Mouse (Mus musculus): ENCODE data around the gene Lactbl1.
A peak's percentile ranks its signal among the peaks of the same experiment; 100 is the strongest.

Lactbl1 gene

DNA sequence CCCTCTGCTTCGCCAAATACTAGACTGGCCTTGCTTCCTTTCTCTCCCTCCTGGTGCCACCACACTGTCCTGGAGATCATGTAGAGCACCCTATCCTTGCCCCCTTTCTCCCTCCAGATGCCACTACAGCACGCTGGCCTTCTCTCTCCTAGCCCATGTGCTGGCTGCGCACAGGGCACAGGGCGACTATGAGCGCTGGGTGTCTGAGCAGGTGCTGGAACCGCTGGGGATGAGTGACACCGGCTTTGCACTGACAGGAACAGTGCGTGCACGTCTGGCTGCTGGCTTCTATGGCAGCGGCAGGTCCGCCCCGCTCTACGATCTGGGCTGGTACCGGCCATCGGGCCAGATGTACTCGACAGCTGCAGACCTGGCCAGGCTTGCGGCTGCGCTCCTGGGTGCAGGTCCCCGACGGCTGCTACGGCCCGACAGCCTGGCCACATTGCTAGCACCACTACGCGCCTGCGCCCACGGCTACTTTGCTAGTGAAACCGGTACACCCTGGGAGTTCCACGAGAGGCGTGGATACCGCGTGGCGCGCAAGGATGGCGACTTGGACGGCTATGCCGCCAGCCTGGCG lies 14.7 kb downstream of the Lactbl1 start:
- no peak for DNase-seq (ENCODE audit: low spot score)

DNA sequence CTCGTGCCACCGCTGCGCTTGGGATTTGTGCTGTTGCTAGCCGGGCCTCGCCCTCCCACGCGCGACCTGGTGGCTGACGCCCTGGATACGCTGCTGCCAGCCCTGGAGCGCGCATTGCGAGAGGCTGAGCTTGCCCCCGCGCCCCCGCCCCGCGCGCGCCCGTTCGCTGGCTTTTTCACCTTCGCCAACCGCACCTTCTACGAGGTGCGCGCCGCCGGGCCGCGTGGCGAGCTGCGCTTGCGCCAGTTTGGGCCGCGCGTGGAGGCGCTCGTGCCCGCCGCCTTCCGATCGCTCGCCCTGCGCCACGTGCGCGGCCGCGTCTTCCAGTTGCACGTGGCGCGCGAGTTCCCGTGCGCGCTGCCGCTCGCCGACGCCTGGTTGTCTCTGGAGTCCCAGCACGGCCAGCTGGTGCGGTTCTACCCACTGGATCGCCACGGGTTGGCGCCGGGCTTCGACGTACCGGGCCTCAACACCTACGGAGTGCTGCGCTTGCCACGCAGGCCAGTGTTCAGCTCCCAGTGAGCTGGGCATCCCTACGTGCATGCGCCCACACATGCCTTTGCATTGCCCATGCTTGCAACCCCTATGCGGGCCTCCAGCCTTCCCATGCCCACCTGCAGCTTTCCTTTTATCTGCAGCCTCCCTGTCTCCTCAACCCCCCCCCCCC lies 15.3 kb downstream of the Lactbl1 start:
- no peak for DNase-seq (ENCODE audit: low spot score)

DNA sequence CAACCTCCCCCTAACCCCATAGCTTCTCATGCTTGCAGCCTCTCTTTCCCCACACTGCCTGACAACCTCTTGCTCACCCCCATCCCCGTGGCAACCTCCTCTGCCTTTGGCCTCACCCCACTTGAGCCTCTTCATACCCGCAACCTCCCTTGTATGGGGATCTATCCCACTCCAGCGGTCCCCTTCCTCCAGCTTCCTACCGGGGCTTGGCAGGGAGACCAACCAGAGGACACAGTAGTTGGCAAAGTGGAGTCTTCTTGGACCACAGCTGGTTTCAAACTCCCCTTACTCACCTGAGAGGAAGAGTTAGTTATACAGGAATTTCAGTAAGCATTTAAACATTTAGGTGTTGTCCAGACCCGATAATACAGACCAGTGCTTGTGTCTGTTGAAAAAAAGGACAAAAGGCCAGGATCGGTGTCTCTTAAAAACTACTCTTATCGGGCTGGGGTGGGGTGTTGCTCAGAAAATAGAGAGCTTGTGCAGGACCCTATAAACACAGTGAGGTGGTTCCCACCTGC lies 15.9 kb downstream of the Lactbl1 start:
- no peak for DNase-seq (ENCODE audit: low spot score)

DNA sequence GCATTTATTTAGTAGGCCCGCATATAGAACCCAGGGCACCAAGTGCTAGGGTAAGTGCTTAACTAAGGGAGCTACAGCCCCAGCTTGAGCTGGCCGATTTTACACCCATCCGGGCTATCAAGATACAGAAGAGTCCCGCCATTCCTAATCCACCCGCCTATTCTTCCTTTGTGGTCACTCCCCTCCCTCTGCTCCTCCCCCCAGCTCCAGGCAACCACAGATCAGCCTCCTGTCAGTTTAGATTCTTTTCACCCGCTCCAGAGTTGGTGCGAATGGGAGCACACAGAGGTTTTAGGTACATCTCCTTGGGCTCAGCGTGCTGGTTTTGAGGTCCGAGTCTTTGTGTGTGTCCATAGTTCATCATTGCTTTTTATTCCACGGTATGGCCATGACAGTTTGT lies 16.5 kb downstream of the Lactbl1 start:
- DNase-seq (ENCODE audit: low spot score): no peak

DNA sequence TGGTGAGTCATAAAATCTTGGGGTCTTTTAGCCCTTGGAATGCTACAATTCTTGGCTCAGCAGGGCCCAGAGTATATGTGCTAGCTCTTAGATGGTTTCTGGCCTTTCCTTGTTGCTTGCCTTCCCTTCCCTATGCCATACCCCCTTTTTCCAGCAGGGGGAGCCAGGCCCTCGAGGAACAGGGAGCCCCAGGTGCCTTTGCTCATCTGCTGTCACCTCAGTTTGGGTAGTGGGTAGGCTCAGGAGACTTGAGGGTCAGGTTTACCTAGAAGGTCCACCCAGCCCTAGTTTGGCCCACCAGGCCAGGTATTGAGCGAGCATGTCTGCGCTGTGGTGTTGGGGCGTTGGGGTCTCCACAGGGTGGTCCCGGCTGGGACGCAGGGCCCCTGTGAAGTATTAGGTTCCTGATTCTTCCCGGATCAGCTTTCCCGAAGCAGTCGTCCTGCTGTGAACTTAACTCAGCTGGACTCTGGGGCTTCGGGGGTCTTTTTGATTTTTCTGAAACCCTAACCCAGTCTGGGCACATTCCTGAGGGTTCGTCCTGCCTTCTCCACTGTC lies 26.6 kb downstream of the Lactbl1 start:
- peak; percentile 62 for DNase-seq (ENCODE audit: low spot score)

DNA sequence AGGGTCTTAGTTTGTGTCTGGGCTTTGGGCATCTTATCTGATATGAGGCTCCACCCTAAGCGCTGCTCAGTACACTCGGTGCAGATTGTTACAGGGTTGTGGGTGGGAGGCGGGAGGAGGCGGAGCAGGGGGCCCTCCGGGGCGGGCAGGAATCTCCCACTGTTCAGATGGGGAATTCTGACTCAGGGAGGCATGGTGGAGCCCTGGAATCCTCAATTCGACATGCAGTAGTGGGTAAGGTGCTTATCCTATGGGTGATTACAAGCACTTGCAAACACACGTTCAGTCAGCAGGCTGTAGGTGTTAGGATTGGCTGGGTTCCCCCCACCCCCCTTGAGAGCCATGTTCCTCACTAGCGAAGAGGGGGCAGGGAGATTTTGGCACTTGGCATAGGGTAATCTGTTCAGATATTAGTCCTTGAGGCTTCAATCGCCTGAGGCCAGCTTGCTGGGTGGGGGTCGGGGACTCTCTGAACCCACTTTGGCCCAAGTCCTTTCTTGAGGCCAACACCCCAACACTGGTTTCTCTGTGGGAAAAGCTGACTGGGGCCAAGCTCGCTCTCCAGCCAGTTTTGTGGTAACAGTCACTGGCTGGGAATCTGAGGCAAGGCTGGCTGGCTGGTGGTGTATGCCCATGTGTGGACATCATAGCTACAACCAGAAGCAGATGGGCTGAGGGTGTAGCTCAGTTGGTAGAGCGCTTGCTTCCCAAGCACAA lies 27.2 kb downstream of the Lactbl1 start:
- no peak for DNase-seq (ENCODE audit: low spot score)

DNA sequence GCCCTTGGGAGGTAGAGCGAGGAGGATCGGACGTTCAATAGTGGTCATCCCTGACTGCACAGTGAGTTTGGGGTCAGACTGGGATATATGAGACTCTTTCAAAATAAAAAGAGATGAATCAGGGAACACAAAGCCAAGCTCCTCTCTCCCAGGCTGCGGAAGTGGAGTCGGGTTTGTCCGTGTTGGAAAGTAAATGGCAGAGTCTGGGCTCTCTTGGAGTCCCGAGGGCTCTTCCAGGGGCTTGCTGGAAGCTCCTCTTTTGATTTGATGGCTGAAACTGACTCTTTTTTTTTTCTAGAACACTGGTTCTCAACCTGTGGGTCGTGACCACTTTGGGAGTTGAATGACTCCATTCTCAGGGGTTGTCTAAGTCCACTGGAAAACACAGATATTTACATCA lies 27.8 kb downstream of the Lactbl1 start:
- DNase-seq (ENCODE audit: low spot score): no peak

DNA sequence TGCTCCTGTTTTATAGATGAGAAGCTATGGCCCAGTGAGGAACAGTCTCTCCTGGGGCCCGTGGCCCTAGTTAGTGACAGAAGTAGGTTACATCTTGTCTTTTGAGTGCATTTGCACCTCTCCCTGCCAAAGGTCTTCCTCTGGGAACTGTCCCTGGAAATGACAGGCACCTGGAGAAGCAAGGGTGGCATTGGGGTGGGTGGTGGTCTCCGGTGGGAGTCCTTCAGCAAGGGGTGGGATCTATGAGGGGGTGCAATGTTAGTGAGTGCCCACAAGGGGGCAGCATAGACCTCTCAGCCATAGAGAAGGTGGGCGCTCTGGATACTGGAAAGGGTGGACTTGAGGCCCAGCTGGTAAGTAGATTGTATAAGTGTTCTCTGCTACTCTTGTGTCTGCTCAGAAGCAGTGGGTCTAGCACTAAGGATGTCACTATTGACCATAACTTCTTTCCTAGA lies 29.0 kb downstream of the Lactbl1 start:
- DNase-seq (ENCODE audit: low spot score): no peak

DNA sequence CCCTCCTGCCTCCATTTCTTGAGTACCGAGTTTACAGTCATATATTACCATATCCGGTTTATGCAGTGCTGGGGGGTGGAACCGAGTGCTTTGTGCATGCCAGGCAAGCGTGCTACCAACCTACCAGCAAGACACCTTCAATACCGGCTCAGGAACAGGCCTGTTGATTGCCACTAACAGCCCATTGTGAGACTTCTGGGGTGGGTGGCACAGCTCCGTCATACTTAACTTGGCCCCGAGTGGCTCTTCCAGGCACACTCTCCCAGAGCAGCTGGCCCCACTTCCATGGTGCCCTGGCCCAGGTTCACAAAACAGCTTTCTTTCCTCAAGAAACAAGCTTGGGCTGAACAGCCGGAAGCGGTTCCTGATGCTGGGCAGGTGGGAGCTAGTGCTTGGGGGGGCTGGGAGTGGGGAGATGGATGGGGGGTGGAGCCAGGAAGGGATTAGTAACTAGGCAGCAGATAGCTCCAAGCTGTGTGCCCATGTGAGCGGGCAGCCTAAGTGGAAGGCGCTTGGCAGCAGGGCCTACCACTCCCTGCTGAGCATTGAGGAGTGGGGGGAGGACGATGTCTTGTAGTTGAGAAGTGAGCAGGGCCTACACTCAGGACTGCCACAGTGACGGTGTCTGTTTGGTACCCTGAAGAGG lies 29.6 kb downstream of the Lactbl1 start:
- no peak for DNase-seq (ENCODE audit: low spot score)

DNA sequence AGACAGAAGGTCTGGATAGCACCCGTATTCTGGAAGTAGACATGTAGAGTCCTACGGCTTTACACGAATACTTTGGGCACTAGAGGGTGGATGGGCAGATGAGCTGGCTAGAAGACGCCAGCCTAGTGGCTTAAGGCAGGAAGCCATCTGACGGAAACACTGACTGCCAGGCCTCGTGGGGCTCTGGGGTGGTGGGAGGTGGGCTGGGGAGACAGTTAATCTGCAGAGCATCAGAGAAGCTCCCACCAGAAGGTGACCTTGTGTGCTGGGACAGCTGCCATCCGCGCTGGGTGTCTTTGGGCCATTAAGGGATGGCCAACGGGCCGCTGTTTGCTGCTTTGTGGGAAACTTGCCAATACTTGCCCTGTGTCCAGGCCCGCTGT lies 30.1 kb downstream of the Lactbl1 start:
- DNase-seq (ENCODE audit: low spot score): no peak

DNA sequence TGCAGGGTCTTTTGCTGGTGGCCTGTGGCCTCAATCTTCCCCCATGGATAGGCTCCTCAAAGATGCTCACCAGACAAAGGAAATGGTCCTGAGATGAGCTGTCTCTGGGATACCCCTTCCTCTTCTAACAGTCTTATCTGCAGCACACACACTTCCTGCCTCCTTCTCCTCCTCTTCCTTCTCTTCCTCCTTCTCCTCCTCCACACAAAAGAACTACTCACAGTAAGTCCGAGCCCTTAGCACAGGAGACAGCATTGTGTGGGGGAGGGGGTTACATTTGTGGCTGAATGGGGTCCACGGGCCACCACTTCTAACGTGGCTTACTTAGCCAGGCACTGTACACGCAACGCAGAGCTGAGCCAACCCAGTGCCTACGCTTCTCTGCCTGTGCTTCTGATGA lies 30.6 kb downstream of the Lactbl1 start:
- no peak for DNase-seq (ENCODE audit: low spot score)

DNA sequence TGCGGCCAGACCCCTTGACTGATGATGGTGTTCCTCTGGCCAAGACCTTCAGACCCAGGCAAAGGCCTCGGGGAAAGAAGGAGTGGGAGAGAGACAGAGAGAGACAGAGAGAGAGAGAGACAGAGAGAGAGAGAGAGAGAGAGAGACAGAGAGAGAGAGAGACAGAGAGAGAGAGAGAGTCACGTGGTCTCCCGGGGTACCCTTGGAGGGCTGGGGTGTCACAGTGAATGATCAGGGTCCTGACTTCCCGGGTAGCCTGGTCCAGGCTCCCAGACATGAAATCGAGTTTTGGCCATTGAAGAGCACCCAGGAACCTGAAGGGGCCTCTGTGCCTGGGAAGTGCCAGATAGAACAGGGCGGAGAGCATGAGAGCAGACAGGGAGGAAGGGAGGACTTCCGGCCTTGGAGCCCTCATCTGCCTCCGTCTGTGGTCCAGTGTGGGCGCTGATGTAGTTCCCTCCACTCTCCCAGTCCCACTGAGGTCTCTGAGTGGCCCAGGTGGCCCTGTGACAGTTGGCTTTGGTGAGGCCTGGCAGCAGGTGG lies 31.3 kb downstream of the Lactbl1 start:
- no peak for DNase-seq (ENCODE audit: low spot score)

DNA sequence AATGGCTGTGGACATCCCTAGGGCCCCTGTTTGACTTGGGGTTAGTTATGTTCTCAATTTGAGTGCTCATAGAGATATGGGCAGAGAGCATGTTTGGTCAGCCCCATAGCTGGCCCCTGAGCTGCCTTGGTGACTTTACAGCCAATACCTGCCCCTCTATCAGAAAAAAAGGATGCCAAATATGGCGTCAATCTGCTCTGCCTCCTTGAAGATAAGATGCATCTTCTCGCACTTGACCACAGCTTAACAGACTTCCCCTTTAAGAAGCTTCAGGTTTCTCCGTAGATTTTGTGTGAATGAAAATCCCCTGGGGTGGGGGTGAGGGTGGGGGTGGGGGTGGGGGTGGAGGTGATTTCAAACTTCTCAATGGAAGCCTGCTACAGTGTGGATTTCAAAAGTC lies 35.5 kb downstream of the Lactbl1 start:
- no peak for DNase-seq (ENCODE audit: low spot score)

DNA sequence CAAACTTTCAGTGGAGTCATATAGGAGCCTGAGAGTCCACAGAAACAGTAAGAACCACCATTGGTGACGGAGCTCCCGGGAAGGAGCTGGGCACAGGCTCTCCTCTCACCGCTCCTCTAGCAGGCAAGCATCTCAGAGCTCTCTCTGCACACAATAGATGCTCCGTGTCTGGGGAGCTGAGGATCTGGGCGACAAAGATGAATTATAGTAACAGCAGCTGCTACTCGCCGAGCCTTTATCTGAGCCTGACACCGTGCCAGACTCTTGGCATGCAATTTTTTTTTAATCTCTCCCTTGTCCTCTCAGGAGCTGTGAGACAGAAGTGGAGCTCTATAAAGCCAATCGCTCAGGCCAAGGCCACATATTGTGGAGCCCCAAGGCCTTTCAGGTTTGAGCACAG lies 42.6 kb downstream of the Lactbl1 start:
- DNase-seq (ENCODE audit: low spot score): no peak

DNA sequence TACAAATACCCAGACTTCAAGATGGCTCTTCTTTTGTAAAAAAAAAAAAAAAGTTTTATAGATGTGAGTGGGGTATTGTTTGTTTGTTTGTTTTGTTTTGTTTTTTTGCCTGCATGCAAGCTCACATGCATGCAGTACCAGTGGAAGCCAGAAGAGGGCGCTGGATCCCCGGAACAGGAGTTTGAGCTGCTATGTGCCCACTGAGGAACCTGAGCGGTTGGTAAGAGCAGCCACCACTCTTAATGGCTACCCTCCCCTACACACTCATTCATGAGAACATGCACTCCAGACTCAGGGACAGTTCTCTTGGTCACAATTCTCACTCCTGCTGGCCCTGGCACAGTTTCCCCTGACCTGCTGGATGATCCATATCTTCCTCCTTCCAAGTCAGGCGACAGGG lies 43.6 kb downstream of the Lactbl1 start:
- no peak for DNase-seq (ENCODE audit: low spot score)

DNA sequence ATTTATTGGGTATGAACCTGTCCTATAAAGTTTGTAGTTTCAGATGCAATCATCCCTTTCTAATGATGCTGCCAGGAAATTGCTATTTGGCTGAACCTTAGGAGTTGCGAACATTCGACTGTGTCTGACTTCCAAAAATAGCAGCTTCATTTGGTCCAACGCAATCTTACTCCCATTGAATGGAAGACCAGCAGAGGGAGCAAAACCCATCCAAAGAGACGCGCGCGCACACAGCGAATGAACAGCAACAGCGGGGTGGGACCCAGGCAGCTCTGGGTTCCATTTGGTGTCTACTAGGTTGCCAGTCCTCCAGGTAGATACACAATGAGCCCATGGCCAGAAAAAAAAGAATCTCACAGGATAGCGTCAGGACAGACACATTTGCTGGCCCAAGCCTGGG lies 45.3 kb downstream of the Lactbl1 start:
- DNase-seq (ENCODE audit: low spot score): no peak

DNA sequence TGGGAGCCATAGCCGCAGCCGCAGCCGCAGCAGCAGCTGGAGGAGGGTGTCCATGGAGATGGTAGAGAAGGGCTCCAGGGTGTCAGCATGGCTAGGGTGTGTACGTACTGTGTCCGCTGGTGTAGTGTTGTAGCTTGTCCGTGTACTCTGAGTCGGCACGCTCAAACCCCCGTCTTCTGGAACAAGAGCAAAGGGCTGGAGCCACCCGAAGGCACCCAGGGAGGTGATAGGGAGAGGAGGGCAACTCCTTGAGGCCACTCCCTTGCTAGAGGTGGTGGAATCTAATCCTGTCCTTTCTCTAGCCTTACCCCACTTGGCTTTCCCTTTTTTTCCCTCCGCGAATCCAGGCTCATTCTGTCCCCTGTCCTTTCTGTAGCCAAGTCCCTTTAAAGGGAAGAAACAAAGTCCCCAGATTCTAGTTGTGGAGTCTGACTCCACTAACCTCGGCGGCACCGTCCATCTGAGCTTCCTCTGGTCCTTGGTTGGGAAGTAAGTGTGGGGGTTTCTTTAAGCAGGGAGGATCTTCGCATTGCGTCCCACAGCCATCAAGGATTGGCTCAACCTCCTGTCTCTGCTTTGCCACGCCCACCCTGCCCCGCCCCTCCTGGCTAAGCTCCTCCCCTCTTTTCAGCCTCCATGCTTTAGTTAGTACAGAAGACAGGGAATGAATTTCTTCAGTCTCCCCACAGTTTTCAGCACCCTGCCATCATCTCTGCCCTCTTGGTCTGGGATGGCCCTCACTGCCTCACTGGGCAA lies 50.1 kb downstream of the Lactbl1 start:
- DNase-seq (ENCODE audit: low spot score): no peak

DNA sequence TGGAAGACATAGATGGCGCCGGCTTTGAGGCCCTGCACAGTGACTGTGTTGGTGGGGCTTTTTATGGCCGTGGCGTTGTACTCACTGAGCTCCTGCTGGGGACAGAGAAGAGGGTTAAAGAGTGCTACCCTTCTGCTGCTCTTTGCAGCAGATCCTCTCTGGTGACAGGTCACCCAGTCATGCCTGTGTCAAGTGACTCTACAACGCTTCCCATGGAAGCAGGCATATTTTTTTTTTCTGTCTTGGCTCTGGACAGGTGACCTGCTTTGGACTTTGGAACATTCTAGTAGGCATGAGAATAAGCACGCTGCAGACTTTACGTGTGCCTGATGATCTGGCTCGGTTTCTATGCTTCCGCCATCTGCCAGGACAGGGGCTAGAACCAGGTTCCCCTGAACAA lies 53.0 kb downstream of the Lactbl1 start:
- DNase-seq (ENCODE audit: low spot score): no peak

DNA sequence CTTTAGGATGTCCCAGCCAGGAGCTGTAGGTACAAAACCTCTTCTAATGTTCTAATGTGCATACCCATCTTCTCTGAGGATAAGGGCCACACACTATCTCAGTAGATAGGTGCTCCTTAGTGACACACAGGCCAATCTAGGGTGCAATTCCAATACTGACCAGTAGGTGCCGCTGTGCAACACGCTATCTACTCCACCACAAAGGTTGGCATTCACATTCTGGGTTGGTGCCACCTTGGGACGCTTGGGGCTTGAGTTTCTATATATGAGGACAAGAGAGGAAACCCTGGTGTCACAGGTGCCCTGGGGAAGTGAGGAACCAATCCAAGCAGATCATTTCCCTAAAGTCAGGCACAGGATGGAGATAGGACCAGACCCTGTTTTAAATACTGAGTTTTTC lies 56.1 kb downstream of the Lactbl1 start:
- DNase-seq (ENCODE audit: low spot score): peak; percentile 70

DNA sequence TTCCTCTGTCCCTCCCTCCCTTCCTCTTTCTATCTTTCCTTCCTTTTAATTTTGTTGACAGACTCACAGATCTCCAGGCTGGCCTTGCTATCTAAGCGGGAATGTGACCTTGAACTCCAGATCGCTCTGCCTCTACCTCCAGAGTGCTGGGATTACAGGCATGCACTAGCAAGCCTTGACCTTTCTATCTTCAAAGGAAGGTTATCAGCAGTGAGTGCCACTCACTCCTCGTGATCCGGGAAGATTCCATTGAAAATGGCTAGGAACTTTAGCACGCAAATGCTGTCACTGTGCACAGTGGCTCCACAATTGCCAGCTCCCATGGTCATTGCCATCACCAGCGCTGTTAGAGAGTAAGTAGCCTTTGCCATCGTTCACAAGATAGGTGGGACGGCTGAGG lies 56.8 kb downstream of the Lactbl1 start:
- DNase-seq (ENCODE audit: low spot score): no peak

DNA sequence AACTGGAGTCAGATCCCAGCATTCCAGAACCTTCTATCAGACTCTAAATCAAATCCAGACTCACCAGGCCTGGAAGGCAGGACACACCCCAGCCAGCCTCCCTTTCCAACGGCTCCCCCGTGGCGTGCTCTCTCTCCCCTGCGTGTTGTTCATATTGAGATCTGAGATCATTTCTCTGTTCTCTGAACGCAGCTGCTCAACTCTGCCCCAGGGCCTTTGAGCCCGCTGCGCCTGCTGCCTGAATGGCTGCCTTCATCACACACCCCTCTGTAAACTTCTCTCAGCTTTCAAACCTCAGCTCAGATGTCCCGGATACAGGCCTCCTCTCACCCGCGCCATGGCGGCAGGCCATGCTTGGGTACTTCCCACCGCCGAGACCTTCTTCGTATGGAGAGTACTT lies 58.2 kb downstream of the Lactbl1 start:
- no peak for DNase-seq (ENCODE audit: low spot score)

DNA sequence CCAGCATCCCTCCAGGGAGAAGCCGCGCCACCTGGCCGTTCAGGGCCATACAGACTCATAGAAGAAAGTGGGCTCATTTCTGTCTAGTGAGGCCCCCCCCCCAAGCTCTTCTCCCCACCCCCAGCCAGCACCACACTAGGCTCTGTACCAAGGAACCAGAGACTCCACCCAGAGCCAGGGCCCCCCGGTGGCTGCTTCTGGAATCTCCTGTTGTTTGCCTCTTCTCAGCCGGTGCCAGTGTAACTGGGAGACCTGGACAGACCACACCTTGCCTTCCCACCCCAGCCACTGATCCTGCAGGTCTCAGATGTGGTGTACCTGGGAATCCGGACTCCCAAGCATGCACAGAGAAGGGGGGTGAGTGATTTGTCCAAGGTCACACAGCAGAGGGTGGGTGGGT lies 62.1 kb downstream of the Lactbl1 start:
- DNase-seq (ENCODE audit: low spot score): no peak
